Mouse (Mus musculus) hindbrain, embryonic 11.5 days (tissue): ENCODE results near the gene Csk. TPM values are rescaled to one million over a fixed set of nuclear protein-coding genes. Genes with fewer than 3 reads are reported as not detected.

Experiments used
- polyA plus RNA-seq: library from polyadenylated mRNA; unstranded; fragments of >200 nt; fragmentation: Nextera tagmentation; extraction: Ambion mirVana; gene quantifications from 2 replicates; pipeline ENCODE4 v1.2.1, GENCODE M21; 2014

The Csk gene
- polyA plus RNA-seq, 1 experiment from 2014 or later: 29.4 TPM

Other genes with a start within 250 kb of the Csk start
- gene Ppcdc, start 213.5 kb downstream of the Csk start, polyA plus RNA-seq: 16.5 and 19.8 TPM in 2 replicates
- 17.7 and 18.3 TPM in 2 replicates for gene Scamp5, start 185.6 kb downstream of the Csk start, polyA plus RNA-seq
- gene Rpp25, start 149.6 kb downstream of the Csk start, polyA plus RNA-seq: 7.7 and 10.5 TPM in 2 replicates
- gene Cox5a, start 132.4 kb downstream of the Csk start, polyA plus RNA-seq: 702 and 724 TPM in 2 replicates
- 14.9 and 17.7 TPM in 2 replicates for gene Fam219b, start 116.1 kb downstream of the Csk start, polyA plus RNA-seq
- gene Mpi, start 100.9 kb downstream of the Csk start, polyA plus RNA-seq: 50.0 and 52.7 TPM in 2 replicates
- 57.6 and 57.8 TPM in 2 replicates for gene Scamp2, start 92.7 kb downstream of the Csk start, polyA plus RNA-seq
- 5.2 and 8.6 TPM in 2 replicates for gene Ulk3, start 64.2 kb downstream of the Csk start, polyA plus RNA-seq
- 0.09 and 0.11 TPM in 2 replicates for gene Cplx3, start 47.4 kb downstream of the Csk start, polyA plus RNA-seq
- not detected in 2 replicates for gene Lman1l, start 32.9 kb downstream of the Csk start, polyA plus RNA-seq
- gene Cyp1a2, start 30.1 kb upstream of the Csk start, polyA plus RNA-seq: not detected in 2 replicates
- gene Cyp1a1, start 34.3 kb upstream of the Csk start, polyA plus RNA-seq: not detected in 2 replicates
- 23.7 and 28.4 TPM in 2 replicates for gene Edc3, start 54.9 kb upstream of the Csk start, polyA plus RNA-seq
- 83.8 and 91.4 TPM in 2 replicates for gene Clk3, start 112.2 kb upstream of the Csk start, polyA plus RNA-seq
- 21.9 and 27.7 TPM in 2 replicates for gene Arid3b, start 183.2 kb upstream of the Csk start, polyA plus RNA-seq